Mouse (Mus musculus) mouse embryonic stem cell (cell line): Measurements from ENCODE around the gene Olfr834.

ENCODE experiments used
- in situ Hi-C, 2 experiments: fragments of 300-500 bp; cut with MboI; formaldehyde crosslinking; loops; 1 replicate in 1 of 2; 3 replicates in 1 of 2; pipeline ENCODE4 v1.14.3; 2019 to 2020; ENCODE audit warnings: low sequenced_read_pairs in 2 of 2, low pct_unique_long_range_greater_than_20kb in 1 of 2, mixed read lengths in 1 of 2; ENCODE audit not compliant: unreplicated experiment in 1 of 2

Gene Olfr834

DNA sequence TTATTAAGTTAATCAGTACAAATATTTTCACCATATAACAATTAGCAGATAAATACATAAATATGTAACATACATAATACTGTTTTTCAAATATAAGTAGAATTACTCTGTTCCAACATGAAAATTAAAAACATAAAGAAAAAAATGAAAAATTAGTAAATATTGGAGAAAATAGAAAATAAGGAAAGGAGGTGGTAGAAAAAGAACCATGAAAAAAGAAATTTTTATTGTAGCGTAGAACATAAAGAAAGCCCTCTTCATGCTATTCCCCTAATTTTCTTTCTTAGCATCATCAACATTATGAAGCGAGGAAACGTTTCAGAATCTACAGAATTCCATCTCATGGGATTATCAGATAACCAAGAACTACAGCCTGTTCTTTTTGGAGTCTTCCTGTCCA lies at the start of gene Olfr834:
Olfr834 (plus strand) TSS at position 301 of the 400 bp plus-strand sequence.
- in situ Hi-C loops, result no loop called here

- in situ Hi-C loops, result no loop called here
Measured at GRCm38 (mm10) chr9:18962021-18962420, 25.8 kb upstream of the Olfr834 start.

- in situ Hi-C loops, result no loop called here
Measured at GRCm38 (mm10) chr9:19032435-19032834, 44.6 kb downstream of the Olfr834 start, which contains the start of gene Olfr835. TSS of gene Olfr835 (plus strand) at chr9:19032735.
